Mouse (Mus musculus): ENCODE results near the gene Atp1a4.

- TF ChIP-seq CTCF (IDR thresholded peaks at IDR 0.05; ENCODE audit: control insufficient read depth, insufficient read depth, insufficient replicate concordance, low read depth, low read length): no peak
- TF ChIP-seq POLR2A (IDR thresholded peaks at IDR 0.05; ENCODE audit: control insufficient read depth, low read depth, low read length): no peak
These were observed 53.1 kb downstream of the Atp1a4 start for GRCm38 (mm10) chr1:172204814-172205740.

Measured in testis, adult 2 months (tissue).